Mouse (Mus musculus) forebrain, embryonic 10.5 days (tissue): ENCODE measurements around the gene Csnk2a1. TPM values are rescaled to one million over a fixed set of nuclear protein-coding genes. Genes with fewer than 3 reads are reported as not detected.
"Not testable (repeated sequence)": the region's sequence is repeated elsewhere in the genome, so short reads cannot be mapped to it uniquely, and the experiment has no call there.

Experiments used
- DNase-seq: peaks from one replicate; pipeline ENCODE4 v3.0.0-alpha.2; 2017; ENCODE audit warnings: low spot score; ENCODE audit errors: extremely low spot score
- H3K27ac ChIP-seq: fragments of 300-500 bp; sonication (generic); 2 replicates; pipeline ENCODE4 v1.5.1; 2016; ENCODE audit warnings: mild to moderate bottlenecking
- H3K27me3 ChIP-seq: fragments of 300-500 bp; sonication (generic); 2 replicates; pipeline ENCODE4 v1.6.1; 2016; ENCODE audit warnings: mild to moderate bottlenecking; ENCODE audit not compliant: poor library complexity, severe bottlenecking
- H3K36me3 ChIP-seq: fragments of 300-500 bp; sonication (generic); replicated peaks from 2 replicates; pipeline ENCODE4 v1.6.1; 2016; ENCODE audit warnings: mild to moderate bottlenecking, moderate library complexity
- H3K4me1 ChIP-seq: fragments of 300-500 bp; sonication (generic); 2 replicates; pipeline ENCODE4 v1.6.1; 2016
- H3K4me3 ChIP-seq: fragments of 300-500 bp; sonication (generic); 2 replicates; pipeline ENCODE4 v1.5.1; 2016; ENCODE audit warnings: mild to moderate bottlenecking, moderate library complexity
- H3K9me3 ChIP-seq: fragments of 300-500 bp; sonication (generic); 2 replicates; pipeline ENCODE4 v1.6.1; 2016; ENCODE audit warnings: mild to moderate bottlenecking, moderate library complexity
- WGBS: fragments of 180-500 bp; shearing (Covaris S2); methylation state at CpG from one replicate; pipeline ENCODE4 v1.1.7; 2016; 5-methylcytosine and 5-hydroxymethylcytosine counted together
- polyA plus RNA-seq: library from polyadenylated mRNA; unstranded; fragments of >200 nt; fragmentation: Nextera tagmentation; extraction: Ambion mirVana; gene quantifications from 2 replicates; pipeline ENCODE4 v1.2.1, GENCODE M21; 2016

Gene Csnk2a1
- polyA plus RNA-seq, 1 experiment from 2014 or later, result 91.0 TPM

GRCm38 (mm10) chr2:152194586-152194985 is 32.1 kb upstream of the Csnk2a1 start:
- no peak for DNase-seq
- 95% methylated on average over 2 of the region's 2 CpGs for WGBS
- Histone ChIP-seq H3K27me3 (no peaks in the 10 kb centered on the region), H3K9me3 (no peaks in the 10 kb centered on the region), H3K36me3 (no peaks in the 10 kb centered on the region), H3K27ac (no peak overlapping the region), H3K4me3 (no peak overlapping the region), H3K4me1 (peaks cover 13% of the 10 kb centered on the region)

GRCm38 (mm10) chr2:152196896-152197295 is 29.7 kb upstream of the Csnk2a1 start:
- 54% methylated on average over 3 of the region's 3 CpGs for WGBS
- no peaks in the 10 kb centered on the region for H3K27me3 ChIP-seq
- no peaks in the 10 kb centered on the region for H3K9me3 ChIP-seq
- H3K4me1 ChIP-seq, result peaks cover 7% of the 10 kb centered on the region; the same call in 1 of the 2 replicates
- no peak overlapping the region for H3K4me3 ChIP-seq
- peak overlapping the region; percentile 64 for H3K27ac ChIP-seq
- DNase-seq, result no peak
- H3K36me3 ChIP-seq, result no peaks in the 10 kb centered on the region

GRCm38 (mm10) chr2:152197301-152197712 is 29.3 kb upstream of the Csnk2a1 start:
- H3K27ac ChIP-seq, result peak overlapping the region; percentile 64
- no peaks in the 10 kb centered on the region for H3K9me3 ChIP-seq
- H3K4me1 ChIP-seq, result peaks cover 7% of the 10 kb centered on the region; the same call in 1 of the 2 replicates
- WGBS, result 46% methylated on average over 10 of the region's 10 CpGs
- no peak overlapping the region for H3K4me3 ChIP-seq
- no peaks in the 10 kb centered on the region for H3K27me3 ChIP-seq
- no peaks in the 10 kb centered on the region for H3K36me3 ChIP-seq
- DNase-seq, result peak; percentile 73

- not testable (repeated sequence) for H3K27me3 ChIP-seq, H3K4me3 ChIP-seq, H3K36me3 ChIP-seq, DNase-seq, H3K9me3 ChIP-seq, H3K4me1 ChIP-seq, H3K27ac ChIP-seq
- WGBS, result 94% methylated on average over 8 of the region's 9 CpGs
Observed at GRCm38 (mm10) chr2:152206139-152206538, 20.5 kb upstream of the Csnk2a1 start.

GRCm38 (mm10) chr2:152211871-152212270 is 14.8 kb upstream of the Csnk2a1 start:
- H3K4me3 ChIP-seq, result no peak overlapping the region
- DNase-seq, result no peak
- WGBS, result 87% methylated on average over 3 of the region's 3 CpGs

GRCm38 (mm10) chr2:152216975-152217374 is 9.7 kb upstream of the Csnk2a1 start:
- 83% methylated on average over 1 of the region's 1 CpGs for whole genome bisulfite sequencing
- H3K4me3 ChIP-seq, result no peak overlapping the region
- no peak overlapping the region for H3K27ac ChIP-seq
- no peak for DNase-seq
- H3K4me1 ChIP-seq, result no peaks in the 10 kb centered on the region
- no peaks in the 10 kb centered on the region for H3K27me3 ChIP-seq
- H3K9me3 ChIP-seq, result no peaks in the 10 kb centered on the region
- H3K36me3 ChIP-seq, result no peaks in the 10 kb centered on the region

More at GRCm38 (mm10) chr2:152211871-152212270, 14.8 kb upstream of the Csnk2a1 start:
- Histone ChIP-seq H3K27me3 (no peaks in the 10 kb centered on the region), H3K9me3 (no peaks in the 10 kb centered on the region), H3K36me3 (no peaks in the 10 kb centered on the region), H3K27ac (no peak overlapping the region), H3K4me1 (no peaks in the 10 kb centered on the region)

- WGBS, result 78% methylated on average over 8 of the region's 8 CpGs
- peaks cover 25% of the 10 kb centered on the region for H3K4me1 ChIP-seq
- H3K4me3 ChIP-seq, result no peak overlapping the region
Observed at GRCm38 (mm10) chr2:152223521-152224300, 2.9 kb upstream of the Csnk2a1 start.

GRCm38 (mm10) chr2:152225536-152225935 is 1.1 kb upstream of the Csnk2a1 start:
- no peak for DNase-seq
- Histone ChIP-seq H3K4me1 (peaks cover 28% of the 10 kb centered on the region), H3K36me3 (peaks cover 21% of the 10 kb centered on the region), H3K27me3 (no peaks in the 10 kb centered on the region), H3K27ac (peak overlapping the region; percentile 98), H3K9me3 (no peaks in the 10 kb centered on the region), H3K4me3 (peak overlapping the region; percentile 88; the same call in 1 of the 2 replicates)
- WGBS, result 85% methylated on average over 7 of the region's 7 CpGs

More at GRCm38 (mm10) chr2:152223521-152224300, 2.9 kb upstream of the Csnk2a1 start:
- Histone ChIP-seq H3K36me3 (peaks cover 4% of the 10 kb centered on the region), H3K27ac (peak overlapping the region; percentile 9; the same call in 1 of the 2 replicates), H3K27me3 (no peaks in the 10 kb centered on the region), H3K9me3 (no peaks in the 10 kb centered on the region)
- DNase-seq, result no peak

- DNase-seq, result peak; percentile 79
- peak overlapping the region; percentile 98 for H3K27ac ChIP-seq
- H3K9me3 ChIP-seq, result no peaks in the 10 kb centered on the region
- H3K36me3 ChIP-seq, result peaks cover 28% of the 10 kb centered on the region
- no peaks in the 10 kb centered on the region for H3K27me3 ChIP-seq
- H3K4me3 ChIP-seq, result peak overlapping the region; percentile 88
- WGBS, result under 1% methylated on average over 38 of the region's 38 CpGs
- peaks cover 28% of the 10 kb centered on the region for H3K4me1 ChIP-seq
Observed at GRCm38 (mm10) chr2:152227051-152227481, 427 bp downstream of the Csnk2a1 start.

GRCm38 (mm10) chr2:152230046-152230445 is 3.4 kb downstream of the Csnk2a1 start:
- peaks cover 23% of the 10 kb centered on the region for H3K4me1 ChIP-seq

GRCm38 (mm10) chr2:152237926-152238325 is 11.3 kb downstream of the Csnk2a1 start:
- no peaks in the 10 kb centered on the region for H3K27me3 ChIP-seq
- WGBS, result 97% methylated on average over 1 of the region's 1 CpGs
- no peak overlapping the region for H3K27ac ChIP-seq
- no peak overlapping the region for H3K4me3 ChIP-seq
- peaks cover 78% of the 10 kb centered on the region for H3K36me3 ChIP-seq
- no peaks in the 10 kb centered on the region for H3K4me1 ChIP-seq
- no peak for DNase-seq
- H3K9me3 ChIP-seq, result peaks cover 4% of the 10 kb centered on the region; the same call in 1 of the 2 replicates

More at GRCm38 (mm10) chr2:152230046-152230445, 3.4 kb downstream of the Csnk2a1 start:
- no peak overlapping the region for H3K4me3 ChIP-seq
- H3K27ac ChIP-seq, result no peak overlapping the region
- H3K36me3 ChIP-seq, result peaks cover 46% of the 10 kb centered on the region
- H3K9me3 ChIP-seq, result no peaks in the 10 kb centered on the region
- no peak for DNase-seq
- no peaks in the 10 kb centered on the region for H3K27me3 ChIP-seq

- no peaks in the 10 kb centered on the region for H3K27me3 ChIP-seq
- DNase-seq, result no peak
- peaks cover 4% of the 10 kb centered on the region; the same call in 1 of the 2 replicates for H3K9me3 ChIP-seq
- no peak overlapping the region for H3K4me3 ChIP-seq
- H3K27ac ChIP-seq, result no peak overlapping the region
- WGBS, result 73% methylated on average over 2 of the region's 2 CpGs
- H3K4me1 ChIP-seq, result no peaks in the 10 kb centered on the region
- peaks cover 76% of the 10 kb centered on the region for H3K36me3 ChIP-seq
Observed at GRCm38 (mm10) chr2:152240580-152240979, 13.9 kb downstream of the Csnk2a1 start.

- Histone ChIP-seq H3K27ac (no peak overlapping the region), H3K27me3 (no peaks in the 10 kb centered on the region), H3K9me3 (peaks cover 2% of the 10 kb centered on the region; the same call in 1 of the 2 replicates), H3K36me3 (peaks cover 39% of the 10 kb centered on the region), H3K4me1 (no peaks in the 10 kb centered on the region), H3K4me3 (no peak overlapping the region)
- WGBS, result 96% methylated on average over 1 of the region's 1 CpGs
- DNase-seq, result no peak
Observed at GRCm38 (mm10) chr2:152247213-152247612, 20.6 kb downstream of the Csnk2a1 start.
